Mouse (Mus musculus): Measurements from ENCODE around the gene Tmem198b. TPM values are rescaled to one million over a fixed set of nuclear protein-coding genes. Genes with fewer than 3 reads are reported as not detected.

Tmem198b gene
- polyA plus RNA-seq, 2 experiments, result 1.5 to 2.1 TPM

GRCm38 (mm10) chr10:128822135-128822534 lies 18.0 kb upstream of the Tmem198b start:
- TF ChIP-seq CTCF (IDR thresholded peaks at IDR 0.05; ENCODE audit: low read depth) (no peak), EP300 (IDR thresholded peaks at IDR 0.05; ENCODE audit: low read depth) (no peak)
- Histone ChIP-seq H3K4me2 (ENCODE audit: low read depth) (peak overlapping the region; percentile 94), H3K9me3 (ENCODE audit: control insufficient read depth, low read length) (no peaks in the 10 kb centered on the region), H3K27ac (peak overlapping the region; percentile 63), H3K4me1 (replicated peaks; ENCODE audit: control insufficient read depth in 2 of 2, insufficient read depth in 2 of 2, low read length in 1 of 2) (peaks cover 9 to 10% of the 10 kb centered on the region in 2 experiments), H3K4me3 (ENCODE audit: insufficient read depth in 1 of 2, low read depth in 2 of 2, low read length in 2 of 2) (peak overlapping the region; percentile 96), H3K27me3 (ENCODE audit: control insufficient read depth, insufficient read depth, low read length) (no peaks in the 10 kb centered on the region), H3K36me3 (replicated peaks; ENCODE audit: control insufficient read depth, insufficient read depth, low read depth) (peaks cover 25% of the 10 kb centered on the region), H3K9ac (replicated peaks) (peak overlapping the region; percentile 94)
- ATAC-seq (ENCODE audit: insufficient read depth), result no peak; the same call in 1 of the 2 replicates
- DNase-seq (ENCODE audit: low read depth in 3 of 3, low spot score in 3 of 3), result no peak
- 1% methylated on average over 13 of the region's 13 CpGs for WGBS (ENCODE audit: insufficient replicate concordance)

- ATAC-seq (ENCODE audit: insufficient read depth), result peak; percentile 98
- Histone ChIP-seq H3K4me3 (ENCODE audit: insufficient read depth in 1 of 2, low read depth in 2 of 2, low read length in 2 of 2) (peak within 1 kb of the TSS; percentile 96), H3K9ac (replicated peaks) (peak within 1 kb of the TSS; percentile 94), H3K4me2 (ENCODE audit: low read depth) (peak within 1 kb of the TSS; percentile 94), H3K36me3 (replicated peaks; ENCODE audit: control insufficient read depth, insufficient read depth, low read depth) (peaks cover 30% of the 10 kb centered on the region), H3K27ac (peak within 1 kb of the TSS; percentile 63), H3K9me3 (ENCODE audit: control insufficient read depth, low read length) (no peaks in the 10 kb centered on the region), H3K27me3 (ENCODE audit: control insufficient read depth, insufficient read depth, low read length) (no peaks in the 10 kb centered on the region), H3K4me1 (replicated peaks; ENCODE audit: control insufficient read depth in 2 of 2, insufficient read depth in 2 of 2, low read length in 1 of 2) (peaks cover 9 to 10% of the 10 kb centered on the region in 2 experiments)
- peak; percentile 100 for DNase-seq (ENCODE audit: low read depth in 3 of 3, low spot score in 3 of 3)
- TF ChIP-seq CTCF (IDR thresholded peaks at IDR 0.05; ENCODE audit: low read depth), result peak; percentile 29; the same call in 1 of the 2 replicates
- TF ChIP-seq EP300 (IDR thresholded peaks at IDR 0.05; ENCODE audit: low read depth), result peak; percentile 52
- WGBS (ENCODE audit: insufficient replicate concordance), result under 1% methylated on average over 46 of the region's 46 CpGs
Measured at GRCm38 (mm10) chr10:128821358-128822056, 17.3 kb upstream of the Tmem198b start, which contains the start of gene Ormdl2. Ormdl2 (minus strand) TSS chr10:128821645.

- no peak overlapping the region for H3K27ac ChIP-seq
- peaks cover 9 to 10% of the 10 kb centered on the region in 2 experiments for H3K4me1 ChIP-seq (replicated peaks; ENCODE audit: control insufficient read depth in 2 of 2, insufficient read depth in 2 of 2, low read length in 1 of 2)
- DNase-seq (ENCODE audit: low read depth in 3 of 3, low spot score in 3 of 3) (no peak), ATAC-seq (ENCODE audit: insufficient read depth) (no peak)
- peaks cover 39% of the 10 kb centered on the region for H3K36me3 ChIP-seq (replicated peaks; ENCODE audit: control insufficient read depth, insufficient read depth, low read depth)
- H3K4me3 ChIP-seq (ENCODE audit: insufficient read depth in 1 of 2, low read depth in 2 of 2, low read length in 2 of 2), result peak overlapping the region in 1 of 2 experiments; percentile 96; a peak in 2 of 4 replicates
- 70% methylated on average over 4 of the region's 4 CpGs for WGBS (ENCODE audit: insufficient replicate concordance)
- H3K9me3 ChIP-seq (ENCODE audit: control insufficient read depth, low read length), result no peaks in the 10 kb centered on the region
- H3K4me2 ChIP-seq (ENCODE audit: low read depth), result peak overlapping the region; percentile 94
- peak overlapping the region; percentile 79 for H3K9ac ChIP-seq (replicated peaks)
- TF ChIP-seq CTCF (IDR thresholded peaks at IDR 0.05; ENCODE audit: low read depth), result no peak
- TF ChIP-seq EP300 (IDR thresholded peaks at IDR 0.05; ENCODE audit: low read depth), result no peak
- no peaks in the 10 kb centered on the region for H3K27me3 ChIP-seq (ENCODE audit: control insufficient read depth, insufficient read depth, low read length)
Measured at GRCm38 (mm10) chr10:128820217-128820616, 16.0 kb upstream of the Tmem198b start.

DNA sequence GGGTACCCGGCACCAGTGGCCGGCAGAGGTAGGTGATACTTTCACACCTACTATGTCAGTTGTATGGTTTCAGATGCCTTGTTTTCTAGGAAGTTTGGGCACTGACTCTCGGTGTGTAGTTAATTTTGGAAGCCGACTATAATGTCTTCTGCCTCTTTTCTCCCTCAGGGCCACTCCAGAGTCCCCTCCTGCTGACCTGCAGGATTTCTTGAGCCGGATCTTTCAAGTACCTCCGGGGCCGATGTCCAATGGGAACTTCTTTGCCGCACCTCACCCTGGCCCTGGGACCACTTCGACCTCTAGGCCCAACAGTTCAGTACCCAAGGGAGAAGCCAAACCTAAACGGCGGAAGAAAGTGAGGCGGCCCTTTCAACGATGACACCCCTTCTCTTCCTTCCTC lies 12.9 kb upstream of the Tmem198b start, which contains the start of gene Sarnp:
Gene Sarnp (plus strand): TSS at position 301 of the 400 bp plus-strand sequence.
- DNase-seq (ENCODE audit: low read depth in 3 of 3, low spot score in 3 of 3), result no peak
- no peak for ATAC-seq (ENCODE audit: insufficient read depth)
- Histone ChIP-seq H3K27ac (no peak within 1 kb of the TSS), H3K27me3 (ENCODE audit: control insufficient read depth, insufficient read depth, low read length) (no peaks in the 10 kb centered on the region), H3K4me3 (ENCODE audit: insufficient read depth in 1 of 2, low read depth in 2 of 2, low read length in 2 of 2) (no peak within 1 kb of the TSS), H3K36me3 (replicated peaks; ENCODE audit: control insufficient read depth, insufficient read depth, low read depth) (peaks cover 47% of the 10 kb centered on the region), H3K9ac (replicated peaks) (no peak within 1 kb of the TSS), H3K4me2 (ENCODE audit: low read depth) (no peak within 1 kb of the TSS), H3K9me3 (ENCODE audit: control insufficient read depth, low read length) (no peaks in the 10 kb centered on the region), H3K4me1 (replicated peaks; ENCODE audit: control insufficient read depth in 2 of 2, insufficient read depth in 2 of 2, low read length in 1 of 2) (peaks cover 5 to 6% of the 10 kb centered on the region in 2 experiments; a peak in 3 of 4 replicates)
- no peak for TF ChIP-seq CTCF (IDR thresholded peaks at IDR 0.05; ENCODE audit: low read depth)
- TF ChIP-seq EP300 (IDR thresholded peaks at IDR 0.05; ENCODE audit: low read depth), result no peak
- WGBS (ENCODE audit: insufficient replicate concordance), result 80% methylated on average over 13 of the region's 13 CpGs

DNA sequence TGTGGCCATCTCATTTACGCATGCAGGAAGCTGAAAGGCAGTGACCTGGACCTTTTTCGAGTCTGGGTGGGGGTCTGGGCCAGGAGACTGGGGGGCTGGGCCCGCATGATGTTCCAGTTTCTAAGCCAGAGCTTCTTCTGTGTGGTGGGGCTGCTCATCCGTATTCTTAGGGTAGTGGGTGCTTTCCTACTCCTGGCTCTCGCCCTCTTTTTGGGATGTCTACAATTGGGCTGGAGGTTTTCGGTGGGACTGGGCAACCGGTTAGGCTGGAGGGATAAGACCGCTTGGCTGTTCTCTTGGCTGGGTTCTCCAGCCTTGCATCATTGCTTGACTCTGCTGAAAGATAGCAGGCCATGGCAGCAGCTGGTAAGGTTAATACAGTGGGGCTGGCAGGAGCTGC lies 2.8 kb upstream of the Tmem198b start:
- TF ChIP-seq EP300 (IDR thresholded peaks at IDR 0.05; ENCODE audit: low read depth), result no peak
- TF ChIP-seq CTCF (IDR thresholded peaks at IDR 0.05; ENCODE audit: low read depth), result no peak
- Histone ChIP-seq H3K27me3 (ENCODE audit: control insufficient read depth, insufficient read depth, low read length) (no peaks in the 10 kb centered on the region), H3K36me3 (replicated peaks; ENCODE audit: control insufficient read depth, insufficient read depth, low read depth) (0 out of 2 replicates have a peak, but pooled peaks cover 3% of the 10 kb centered on the region), H3K4me2 (ENCODE audit: low read depth) (peak overlapping the region; percentile 92), H3K27ac (no peak overlapping the region), H3K9ac (replicated peaks) (no peak overlapping the region), H3K4me1 (replicated peaks; ENCODE audit: control insufficient read depth in 2 of 2, insufficient read depth in 2 of 2, low read length in 1 of 2) (peaks cover 12 to 24% of the 10 kb centered on the region in 2 experiments), H3K4me3 (ENCODE audit: insufficient read depth in 1 of 2, low read depth in 2 of 2, low read length in 2 of 2) (peak overlapping the region in 1 of 2 experiments; percentile 32; a peak in 2 of 4 replicates), H3K9me3 (ENCODE audit: control insufficient read depth, low read length) (no peaks in the 10 kb centered on the region)
- DNase-seq (ENCODE audit: low read depth in 3 of 3, low spot score in 3 of 3) (no peak), ATAC-seq (ENCODE audit: insufficient read depth) (no peak)
- WGBS (ENCODE audit: insufficient replicate concordance), result 82% methylated on average over 8 of the region's 8 CpGs

All from liver, embryonic 14.5 days (tissue).